16 mouse cellular contexts compared by ENCODE assay signal in genomic region chr8:117027601-117028000, GRCm38 (mm10). TPM values are rescaled to one million over a fixed set of nuclear protein-coding genes. Genes with fewer than 3 reads are reported as not detected.
"Had no signal": no experiment of that assay in that cellular context is flagged by ENCODE, and none has a peak within 500 bp of the region (broad histone marks: within the 10 kb centered on the region; RNA-seq: fewer than 3 reads in every experiment).

No protein-coding gene starts in this region.

- DNase-seq: liver, postnatal 0 days; lung, adult 2 months; lung, postnatal 14 days; lung, postnatal 36 days; right cerebral cortex, postnatal 14 days; thymus, adult 2 months; thymus, postnatal 25 days; thymus, postnatal 4 days had no signal

RNA-seq across cellular contexts. Expression of gene 1700030J22Rik, which starts 48.8 kb away (rescaled TPM):
- total RNA-seq: megakaryocyte progenitor cell, adult 5-6 weeks; neutrophil, adult 5-6 weeks had no signal

RNA-seq across cellular contexts. Expression of gene Pkd1l2, which starts 54.6 kb away (rescaled TPM):
- polyA plus RNA-seq: liver, embryonic 15.5 days; lung, embryonic 15.5 days; lung, postnatal 0 days; midbrain, embryonic 12.5 days; midbrain, embryonic 15.5 days; stomach, postnatal 0 days had no signal
